ENCODE assay signal across 8 mouse cellular contexts in the genomic region with DNA sequence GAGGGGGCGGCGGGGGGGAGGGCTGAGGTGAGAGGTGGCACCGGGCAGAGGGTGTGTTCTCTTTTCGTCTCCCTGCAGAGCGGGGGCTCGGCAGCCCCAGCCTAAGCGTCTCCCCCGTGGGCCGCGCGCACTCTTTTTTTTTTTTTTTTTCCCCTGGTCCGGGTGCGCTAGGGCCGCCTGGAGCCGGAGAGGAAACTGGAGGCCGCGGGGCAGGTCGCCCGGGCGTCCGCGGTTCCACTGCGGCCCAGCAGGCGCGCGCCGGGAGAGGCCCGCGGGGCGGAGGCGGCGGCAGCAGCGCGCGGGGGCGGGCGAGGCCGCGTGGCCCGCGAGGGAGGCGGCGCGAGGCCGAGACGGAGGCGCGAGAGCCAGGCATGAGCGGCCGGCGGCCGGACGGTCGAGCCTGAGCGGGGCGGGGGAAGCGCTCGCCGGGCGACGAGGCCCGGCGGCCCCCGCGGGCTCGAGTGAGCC. TPM values are rescaled to one million over a fixed set of nuclear protein-coding genes. Genes with fewer than 3 reads are reported as not detected.
A peak's percentile ranks its signal among the peaks of the same experiment; 100 is the strongest.
DNase-seq lines count a peak whose midpoint lies in the region; ATAC-seq lines count a peak whose summit lies in the region.

No protein-coding gene starts in this region.

- DNase-seq in heart, adult 18-20 months, result no peak
- peak; percentile 20 for DNase-seq in induced T-regulatory cell, adult 2 months (ENCODE audit: low read depth)
- no peak for DNase-seq in midbrain, embryonic 11.5 days (ENCODE audit: low spot score, missing footprints)
- DNase-seq in gastrocnemius, postnatal 25 days, result no peak
- no peak for DNase-seq in spleen, adult 12 weeks (ENCODE audit: low spot score)

- peak overlapping the region; percentile 66 for H3K4me2 ChIP-seq in heart, embryonic 14.5 days (ENCODE audit: low read length)
- peak overlapping the region; percentile 49 for H3K4me2 ChIP-seq in midbrain, embryonic 11.5 days

- H3K36me3 ChIP-seq in heart, embryonic 14.5 days (ENCODE audit: control insufficient read depth, insufficient read depth, low read length), result no peaks in the 10 kb centered on the region
- H3K36me3 ChIP-seq in midbrain, embryonic 11.5 days (ENCODE audit: control insufficient read depth, insufficient read depth, low read length), result no peaks in the 10 kb centered on the region

- H3K9me3 ChIP-seq in heart, embryonic 14.5 days (ENCODE audit: control insufficient read depth, low read length), result no peaks in the 10 kb centered on the region
- no peaks in the 10 kb centered on the region for H3K9me3 ChIP-seq in midbrain, embryonic 11.5 days (ENCODE audit: control insufficient read depth, low read length)

- WGBS in heart, embryonic 14.5 days, result under 1% methylated on average over 50 of the region's 66 CpGs
- WGBS in midbrain, embryonic 11.5 days, result under 1% methylated on average over 53 of the region's 66 CpGs

- H3K4me1 ChIP-seq in heart, embryonic 14.5 days (ENCODE audit: control insufficient read depth in 2 of 2, insufficient read depth in 2 of 2, low read length in 2 of 2), result peaks cover 0 to 13% of the 10 kb centered on the region in 2 experiments; a peak in 2 of 4 replicates
- peaks cover 2% of the 10 kb centered on the region; the same call in 1 of the 2 replicates for H3K4me1 ChIP-seq in brown adipose tissue, adult 24 weeks (ENCODE audit: control insufficient read depth, insufficient read depth, insufficient read length, low read length)
- H3K4me1 ChIP-seq in midbrain, embryonic 11.5 days (ENCODE audit: control insufficient read depth, insufficient read depth, low read length), result peaks cover 13% of the 10 kb centered on the region

- peaks cover 98% of the 10 kb centered on the region for H3K27me3 ChIP-seq in heart, embryonic 14.5 days (ENCODE audit: control insufficient read depth, insufficient read depth, low read length)
- peaks cover 98% of the 10 kb centered on the region for H3K27me3 ChIP-seq in midbrain, embryonic 11.5 days (ENCODE audit: control insufficient read depth, insufficient read depth, low read length)

- H3K9ac ChIP-seq in heart, embryonic 14.5 days (ENCODE audit: low read length), result peak overlapping the region; percentile 41
- H3K9ac ChIP-seq in midbrain, embryonic 11.5 days (ENCODE audit: low read length), result no peak overlapping the region

- no peak overlapping the region for H3K27ac ChIP-seq in heart, embryonic 14.5 days (replicated peaks in 1 of 2; ENCODE audit: control insufficient read depth in 1 of 2, insufficient read depth in 1 of 2, low read depth in 2 of 2, low read length in 2 of 2)
- peak overlapping the region; percentile 64 for H3K27ac ChIP-seq in brown adipose tissue, adult 24 weeks (replicated peaks; ENCODE audit: low read depth, low read length)
- H3K27ac ChIP-seq in midbrain, embryonic 11.5 days (ENCODE audit: low read depth, low read length), result no peak overlapping the region

- peak overlapping the region; percentile 41 to 43 for H3K4me3 ChIP-seq in heart, embryonic 14.5 days (ENCODE audit: control insufficient read depth in 1 of 2, insufficient read depth in 1 of 2, low read depth in 1 of 2, low read length in 2 of 2)
- peak overlapping the region; percentile 79 for H3K4me3 ChIP-seq in brown adipose tissue, adult 24 weeks (ENCODE audit: insufficient read depth, low read depth, low read length)
- peak overlapping the region; percentile 34 for H3K4me3 ChIP-seq in midbrain, embryonic 11.5 days (ENCODE audit: low read depth, low read length)

- no peak; the same call in 1 of the 2 replicates for ATAC-seq in heart, embryonic 14.5 days (ENCODE audit: insufficient number of reproducible peaks, insufficient read depth, low FRiP score, low read depth)
- peak; percentile 67 for ATAC-seq in midbrain, embryonic 11.5 days (ENCODE audit: low FRiP score)
- ATAC-seq in monocyte, adult 5-6 weeks (replicated peaks; ENCODE audit: insufficient number of reproducible peaks, low FRiP score, low TSS enrichment, poor library complexity, severe bottlenecking), result no peak

RNA-seq across cellular contexts. Expression of gene Hoxd8, which starts 0.6 kb away (rescaled TPM):
- 0.36 and 0.61 TPM in 2 replicates for polyA plus RNA-seq in heart, embryonic 14.5 days (2014; fragmentation: Nextera tagmentation; extraction: Ambion mirVana)
- 1 to 10 TPM in 1 of 2 experiments, under 1 TPM in 1; 0.65 to 2.3 TPM for total RNA-seq in heart, adult 18-20 months (2021)
- polyA plus RNA-seq in brown adipose tissue, adult 24 weeks (2012; ENCODE audit: insufficient read depth, insufficient read length, missing spikeins), result 7.4 and 10.4 TPM in 2 replicates
- polyA plus RNA-seq in midbrain, embryonic 11.5 days (2014; fragmentation: Nextera tagmentation; extraction: Ambion mirVana), result 0.11 TPM in 1 of 2 replicates, not detected in the other
- total RNA-seq in gastrocnemius, postnatal 25 days (2021), result 10 to 100 TPM; 11.7 to 30.6 TPM
- not detected in 3 replicates for total RNA-seq in monocyte, adult 5-6 weeks (2017)

RNA-seq across cellular contexts. Expression of gene Hoxd3, which starts 6.7 kb away (rescaled TPM):
- polyA plus RNA-seq in heart, embryonic 14.5 days (2014; fragmentation: Nextera tagmentation; extraction: Ambion mirVana), result 0.23 TPM in 1 of 2 replicates, not detected in the other
- total RNA-seq in heart, adult 18-20 months (2021), result not detected
- not detected in 2 replicates for polyA plus RNA-seq in brown adipose tissue, adult 24 weeks (2012; ENCODE audit: insufficient read depth, insufficient read length, missing spikeins)
- 0.07 and 0.14 TPM in 2 replicates for polyA plus RNA-seq in midbrain, embryonic 11.5 days (2014; fragmentation: Nextera tagmentation; extraction: Ambion mirVana)
- total RNA-seq in gastrocnemius, postnatal 25 days (2021), result not detected
- total RNA-seq in monocyte, adult 5-6 weeks (2017), result not detected in 3 replicates

RNA-seq across cellular contexts. Expression of gene Hoxd4, which starts 6.7 kb away (rescaled TPM):
- polyA plus RNA-seq in heart, embryonic 14.5 days (2014; fragmentation: Nextera tagmentation; extraction: Ambion mirVana), result 0.34 TPM in 1 of 2 replicates, not detected in the other
- under 1 TPM; 0.25 to 0.26 TPM for total RNA-seq in heart, adult 18-20 months (2021)
- 1.3 and 2.6 TPM in 2 replicates for polyA plus RNA-seq in brown adipose tissue, adult 24 weeks (2012; ENCODE audit: insufficient read depth, insufficient read length, missing spikeins)
- polyA plus RNA-seq in midbrain, embryonic 11.5 days (2014; fragmentation: Nextera tagmentation; extraction: Ambion mirVana), result not detected in 2 replicates
- total RNA-seq in gastrocnemius, postnatal 25 days (2021), result 1 to 10 TPM; 1.4 to 2.2 TPM
- not detected in 3 replicates for total RNA-seq in monocyte, adult 5-6 weeks (2017)

RNA-seq across cellular contexts. Expression of gene Hoxd9, which starts 7.5 kb away (rescaled TPM):
- 0.22 TPM in 1 of 2 replicates, not detected in the other for polyA plus RNA-seq in heart, embryonic 14.5 days (2014; fragmentation: Nextera tagmentation; extraction: Ambion mirVana)
- under 1 TPM; 0.15 to 0.44 TPM for total RNA-seq in heart, adult 18-20 months (2021)
- polyA plus RNA-seq in brown adipose tissue, adult 24 weeks (2012; ENCODE audit: insufficient read depth, insufficient read length, missing spikeins), result 1.9 TPM in 1 of 2 replicates, not detected in the other
- not detected in 2 replicates for polyA plus RNA-seq in midbrain, embryonic 11.5 days (2014; fragmentation: Nextera tagmentation; extraction: Ambion mirVana)
- total RNA-seq in gastrocnemius, postnatal 25 days (2021), result 10 to 100 TPM in 1 of 2 experiments, 1 to 10 TPM in 1; 5.7 to 14.7 TPM
- not detected in 3 replicates for total RNA-seq in monocyte, adult 5-6 weeks (2017)

RNA-seq across cellular contexts. Expression of gene Hoxd10, which starts 13.3 kb away (rescaled TPM):
- not detected in 2 replicates for polyA plus RNA-seq in heart, embryonic 14.5 days (2014; fragmentation: Nextera tagmentation; extraction: Ambion mirVana)
- not detected for total RNA-seq in heart, adult 18-20 months (2021)
- not detected in 2 replicates for polyA plus RNA-seq in brown adipose tissue, adult 24 weeks (2012; ENCODE audit: insufficient read depth, insufficient read length, missing spikeins)
- polyA plus RNA-seq in midbrain, embryonic 11.5 days (2014; fragmentation: Nextera tagmentation; extraction: Ambion mirVana), result not detected in 2 replicates
- 1 to 10 TPM; 1.5 to 4.5 TPM for total RNA-seq in gastrocnemius, postnatal 25 days (2021)
- total RNA-seq in monocyte, adult 5-6 weeks (2017), result not detected in 3 replicates
